Comparison of ENCODE assay signal across 9 mouse cellular contexts in the genomic region with DNA sequence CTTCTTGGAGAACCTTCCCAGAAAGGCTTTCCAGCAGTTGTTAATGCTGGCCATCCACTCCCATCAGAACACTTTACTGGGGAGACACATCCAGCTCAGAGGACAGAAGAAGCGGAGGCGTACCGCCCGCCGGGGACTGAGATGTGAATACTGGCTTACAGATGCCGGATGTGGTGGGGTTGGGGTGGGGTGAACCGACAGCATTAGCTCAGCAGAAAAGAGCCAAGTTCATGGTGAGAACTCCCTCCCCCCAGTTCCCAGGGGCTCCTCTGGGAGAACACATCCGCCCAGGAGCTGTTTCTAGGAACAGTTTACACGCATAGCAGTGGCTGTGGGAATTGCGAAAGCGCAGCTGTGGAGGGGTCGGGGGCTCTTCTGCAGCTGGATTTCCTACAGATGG. TPM values are rescaled to one million over a fixed set of nuclear protein-coding genes. Genes with fewer than 3 reads are reported as not detected.
A peak's percentile ranks its signal among the peaks of the same experiment; 100 is the strongest.
DNase-seq lines count a peak whose midpoint lies in the region; ATAC-seq and TF ChIP-seq lines count a peak whose summit lies in the region.
"Had no signal": no experiment of that assay in that cellular context is flagged by ENCODE, and none has a peak within 500 bp of the region (broad histone marks: within the 10 kb centered on the region; RNA-seq: fewer than 3 reads in every experiment).

No protein-coding gene starts in this region.

- TF ChIP-seq CTCF in intestine, postnatal 0 days (IDR thresholded peaks at IDR 0.05; ENCODE audit: low read depth) = no peak

- WGBS in intestine, embryonic 15.5 days = 73% methylated on average over 12 of the region's 12 CpGs
- 74% methylated on average over 12 of the region's 12 CpGs for WGBS in intestine, postnatal 0 days
- 80% methylated on average over 12 of the region's 12 CpGs for WGBS in hindbrain, embryonic 16.5 days
- 89% methylated on average over 12 of the region's 12 CpGs for WGBS in midbrain, embryonic 14.5 days

- peak; percentile 87 for DNase-seq in gastrocnemius, postnatal 25 days
- DNase-seq in kidney, postnatal 10 days = peak; percentile 83
- DNase-seq in thymus, adult 18-20 months = peak; percentile 46 to 57
- DNase-seq in right cerebral cortex, postnatal 10 days (ENCODE audit: low spot score in 2 of 2) = no peak
- DNase-seq in midbrain, embryonic 14.5 days = no peak

- peaks cover 7% of the 10 kb centered on the region; the same call in 1 of the 2 replicates for H3K4me1 ChIP-seq in intestine, embryonic 15.5 days (replicated peaks)
- no peaks in the 10 kb centered on the region for H3K4me1 ChIP-seq in intestine, postnatal 0 days (replicated peaks; ENCODE audit: control insufficient read depth, insufficient read depth, low read length)
- H3K4me1 ChIP-seq in hindbrain, embryonic 16.5 days (ENCODE audit: control insufficient read depth, insufficient read depth, low read depth, low read length) = peaks cover 12% of the 10 kb centered on the region
- H3K4me1 ChIP-seq in midbrain, embryonic 14.5 days (ENCODE audit: control insufficient read depth, insufficient read depth, low read length) = peaks cover 13% of the 10 kb centered on the region

- H3K4me3 ChIP-seq in intestine, embryonic 15.5 days (replicated peaks) = no peak overlapping the region
- no peak overlapping the region for H3K4me3 ChIP-seq in intestine, postnatal 0 days (ENCODE audit: low read depth, low read length)
- H3K4me3 ChIP-seq in hindbrain, embryonic 16.5 days (ENCODE audit: low read length) = no peak overlapping the region
- H3K4me3 ChIP-seq in midbrain, embryonic 14.5 days (replicated peaks; ENCODE audit: low read depth, low read length) = no peak overlapping the region

- ATAC-seq in intestine, embryonic 15.5 days = peak; percentile 39; the same call in 1 of the 2 replicates
- ATAC-seq in intestine, postnatal 0 days = no peak
- ATAC-seq in hindbrain, embryonic 16.5 days = no peak
- no peak for ATAC-seq in midbrain, embryonic 14.5 days (ENCODE audit: low FRiP score, low TSS enrichment)

- no peaks in the 10 kb centered on the region for H3K36me3 ChIP-seq in intestine, embryonic 15.5 days
- peaks cover 48% of the 10 kb centered on the region for H3K36me3 ChIP-seq in intestine, postnatal 0 days (ENCODE audit: control insufficient read depth, insufficient read depth)
- H3K36me3 ChIP-seq in hindbrain, embryonic 16.5 days (ENCODE audit: control insufficient read depth, insufficient read depth, low read length) = no peaks in the 10 kb centered on the region
- H3K36me3 ChIP-seq in midbrain, embryonic 14.5 days (ENCODE audit: control insufficient read depth, insufficient read depth, low read length) = no peaks in the 10 kb centered on the region

- H3K9me3 ChIP-seq in intestine, embryonic 15.5 days = no peaks in the 10 kb centered on the region
- H3K9me3 ChIP-seq in intestine, postnatal 0 days (ENCODE audit: control insufficient read depth) = no peaks in the 10 kb centered on the region
- no peaks in the 10 kb centered on the region for H3K9me3 ChIP-seq in hindbrain, embryonic 16.5 days (ENCODE audit: control insufficient read depth, low read length)
- H3K9me3 ChIP-seq in midbrain, embryonic 14.5 days (ENCODE audit: control insufficient read depth, low read length) = no peaks in the 10 kb centered on the region

- no peak overlapping the region for H3K9ac ChIP-seq in intestine, embryonic 15.5 days
- no peak overlapping the region for H3K9ac ChIP-seq in intestine, postnatal 0 days (ENCODE audit: low read depth, low read length)
- H3K9ac ChIP-seq in hindbrain, embryonic 16.5 days (ENCODE audit: low read depth, low read length) = no peak overlapping the region; the same call in 1 of the 2 replicates
- no peak overlapping the region for H3K9ac ChIP-seq in midbrain, embryonic 14.5 days (replicated peaks; ENCODE audit: low read length)

- no peak overlapping the region for H3K4me2 ChIP-seq in intestine, embryonic 15.5 days (replicated peaks)
- H3K4me2 ChIP-seq in intestine, postnatal 0 days (replicated peaks; ENCODE audit: low read depth) = no peak overlapping the region
- no peak overlapping the region for H3K4me2 ChIP-seq in hindbrain, embryonic 16.5 days (ENCODE audit: low read length)
- no peak overlapping the region for H3K4me2 ChIP-seq in midbrain, embryonic 14.5 days (ENCODE audit: low read length)

- no peaks in the 10 kb centered on the region for H3K27me3 ChIP-seq in intestine, embryonic 15.5 days (replicated peaks)
- no peaks in the 10 kb centered on the region for H3K27me3 ChIP-seq in intestine, postnatal 0 days (replicated peaks; ENCODE audit: control insufficient read depth, insufficient read depth, low read length)
- H3K27me3 ChIP-seq in hindbrain, embryonic 16.5 days (replicated peaks; ENCODE audit: control insufficient read depth, insufficient read depth, low read length) = no peaks in the 10 kb centered on the region
- H3K27me3 ChIP-seq in midbrain, embryonic 14.5 days (ENCODE audit: control insufficient read depth, insufficient read depth, low read length) = no peaks in the 10 kb centered on the region

- no peak overlapping the region for H3K27ac ChIP-seq in intestine, embryonic 15.5 days
- no peak overlapping the region; the same call in 1 of the 2 replicates for H3K27ac ChIP-seq in intestine, postnatal 0 days (ENCODE audit: low read depth, low read length)
- no peak overlapping the region for H3K27ac ChIP-seq in hindbrain, embryonic 16.5 days (ENCODE audit: low read depth, low read length)
- no peak overlapping the region for H3K27ac ChIP-seq in midbrain, embryonic 14.5 days (replicated peaks; ENCODE audit: low read depth, low read length)
- H3K27ac ChIP-seq: macrophage had no signal

RNA-seq across cellular contexts. Expression of a gene that starts 24.3 kb away (rescaled TPM):
- 28.5 and 31.5 TPM in 2 replicates for polyA plus RNA-seq in intestine, embryonic 15.5 days (2015; fragmentation: Nextera tagmentation; extraction: Ambion mirVana)
- 73.4 and 80.0 TPM in 2 replicates for polyA plus RNA-seq in intestine, postnatal 0 days (2015; fragmentation: Nextera tagmentation; extraction: Ambion mirVana)
- 10 to 100 TPM; 17.9 to 20.1 TPM for total RNA-seq in gastrocnemius, postnatal 25 days (2021)
- 31.6 and 40.7 TPM in 2 replicates for polyA plus RNA-seq in hindbrain, embryonic 16.5 days (2015; fragmentation: Nextera tagmentation; extraction: Ambion mirVana)
- 25.2 and 31.0 TPM in 2 replicates for polyA plus RNA-seq in midbrain, embryonic 14.5 days (2014; fragmentation: Nextera tagmentation; extraction: Ambion mirVana)

RNA-seq across cellular contexts. Expression of a gene that starts 27.7 kb away (rescaled TPM):
- polyA plus RNA-seq in intestine, embryonic 15.5 days (2015; fragmentation: Nextera tagmentation; extraction: Ambion mirVana) = 0.21 and 0.29 TPM in 2 replicates
- 0.12 and 0.22 TPM in 2 replicates for polyA plus RNA-seq in intestine, postnatal 0 days (2015; fragmentation: Nextera tagmentation; extraction: Ambion mirVana)
- under 1 TPM; 0.24 to 0.61 TPM for total RNA-seq in gastrocnemius, postnatal 25 days (2021)
- 2.5 and 3.0 TPM in 2 replicates for polyA plus RNA-seq in hindbrain, embryonic 16.5 days (2015; fragmentation: Nextera tagmentation; extraction: Ambion mirVana)
- 1.7 and 1.9 TPM in 2 replicates for polyA plus RNA-seq in midbrain, embryonic 14.5 days (2014; fragmentation: Nextera tagmentation; extraction: Ambion mirVana)
- polyA plus RNA-seq: macrophage had no signal

RNA-seq across cellular contexts. Expression of a gene that starts 31.2 kb away (rescaled TPM):
- 1,066 and 1,145 TPM in 2 replicates for polyA plus RNA-seq in intestine, embryonic 15.5 days (2015; fragmentation: Nextera tagmentation; extraction: Ambion mirVana)
- polyA plus RNA-seq in intestine, postnatal 0 days (2015; fragmentation: Nextera tagmentation; extraction: Ambion mirVana) = 922 and 935 TPM in 2 replicates
- total RNA-seq in gastrocnemius, postnatal 25 days (2021) = 100 to 1,000 TPM; 462 to 524 TPM
- polyA plus RNA-seq in hindbrain, embryonic 16.5 days (2015; fragmentation: Nextera tagmentation; extraction: Ambion mirVana) = 578 and 579 TPM in 2 replicates
- 707 and 859 TPM in 2 replicates for polyA plus RNA-seq in midbrain, embryonic 14.5 days (2014; fragmentation: Nextera tagmentation; extraction: Ambion mirVana)

Comparison
In these comparisons a context has a peak if more than half of its experiments do, and no peak if none do; other contexts are left out.
1. DNase-seq: peak in gastrocnemius, postnatal 25 days (single experiment), kidney, postnatal 10 days (single experiment) and thymus, adult 18-20 months (2 of 2); none in right cerebral cortex, postnatal 10 days (0 of 2) and midbrain, embryonic 14.5 days (single experiment).